23 mouse cellular contexts compared by ENCODE assay signal in the genomic region with DNA sequence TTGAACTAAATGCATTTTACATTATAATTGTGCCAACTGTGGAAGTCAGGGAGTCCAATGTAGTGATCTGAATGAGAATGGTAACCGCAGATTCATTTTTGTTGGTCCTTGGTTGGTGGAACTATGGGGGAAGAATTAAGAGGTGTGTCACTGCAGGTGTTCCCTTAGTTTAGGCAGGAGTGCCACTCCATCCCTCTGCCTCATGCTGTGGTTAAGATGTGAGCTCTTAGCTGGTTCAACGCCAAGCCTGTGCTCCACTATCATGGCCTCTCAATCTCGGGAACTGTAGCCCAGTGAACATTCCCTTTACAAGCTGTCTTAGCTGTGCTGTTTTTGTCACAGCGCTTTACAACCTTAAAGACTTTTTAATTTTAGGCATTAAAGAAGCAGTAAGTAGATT. TPM values are rescaled to one million over a fixed set of nuclear protein-coding genes. Genes with fewer than 3 reads are reported as not detected.
DNase-seq lines count a peak whose midpoint lies in the region; ATAC-seq lines count a peak whose summit lies in the region.
"Had no signal": no experiment of that assay in that cellular context is flagged by ENCODE, and none has a peak within 500 bp of the region (broad histone marks: within the 10 kb centered on the region; RNA-seq: fewer than 3 reads in every experiment).

No protein-coding gene starts in this region.

- no peaks in the 10 kb centered on the region for H3K4me1 ChIP-seq in kidney, embryonic 14.5 days (ENCODE audit: control insufficient read depth, insufficient read depth, low read length)
- H3K4me1 ChIP-seq: embryonic facial prominence, embryonic 12.5 days; embryonic facial prominence, embryonic 15.5 days; heart, embryonic 10.5 days; heart, embryonic 13.5 days; hindbrain, embryonic 12.5 days; hindbrain, embryonic 15.5 days had no signal

- ATAC-seq in kidney, embryonic 14.5 days (ENCODE audit: low FRiP score, low TSS enrichment): no peak
- ATAC-seq: CD4-positive, CD25-positive, alpha-beta regulatory T cell, adult 4 months; forebrain, embryonic 14.5 days; forebrain, postnatal 0 days had no signal

- no peak overlapping the region for H3K4me2 ChIP-seq in kidney, embryonic 14.5 days (replicated peaks; ENCODE audit: low read depth, low read length)
- H3K4me2 ChIP-seq: embryonic facial prominence, embryonic 12.5 days; embryonic facial prominence, embryonic 15.5 days; heart, embryonic 13.5 days; hindbrain, embryonic 12.5 days; hindbrain, embryonic 15.5 days had no signal

- peak; percentile 29 for DNase-seq in kidney, postnatal 10 days
- no peak for DNase-seq in kidney, adult 9 months
- DNase-seq in kidney, postnatal 4 days: peak; percentile 18 to 25
- peak; percentile 51 for DNase-seq in R1 (ENCODE audit: low read depth, low spot score)
- no peak for DNase-seq in ovary, postnatal 36 days (ENCODE audit: low spot score)
- DNase-seq: adrenal gland, postnatal 10 days; adrenal gland, postnatal 36 days; cerebellum, adult 11 months; cerebellum, adult 2 months; cerebellum, adult 9-11 months; forebrain, postnatal 0 days; gastrocnemius, postnatal 25 days; heart, adult 2 months; heart, postnatal 14 days had no signal

- H3K27ac ChIP-seq in kidney, embryonic 14.5 days (ENCODE audit: low read depth, low read length): no peak overlapping the region
- H3K27ac ChIP-seq: embryonic facial prominence, embryonic 12.5 days; embryonic facial prominence, embryonic 15.5 days; heart, adult 2 months; heart, embryonic 10.5 days; heart, embryonic 13.5 days; hindbrain, embryonic 12.5 days; hindbrain, embryonic 15.5 days had no signal

- 91% methylated on average over 4 of the region's 4 CpGs for WGBS in kidney, embryonic 14.5 days

- H3K9me3 ChIP-seq in kidney, embryonic 14.5 days (ENCODE audit: control insufficient read depth, low read length): no peaks in the 10 kb centered on the region
- H3K9me3 ChIP-seq: embryonic facial prominence, embryonic 12.5 days; embryonic facial prominence, embryonic 15.5 days; heart, embryonic 10.5 days; heart, embryonic 13.5 days; hindbrain, embryonic 12.5 days; hindbrain, embryonic 15.5 days had no signal

- H3K27me3 ChIP-seq in kidney, embryonic 14.5 days (ENCODE audit: control insufficient read depth, insufficient read depth, low read length): no peaks in the 10 kb centered on the region
- H3K27me3 ChIP-seq: embryonic facial prominence, embryonic 12.5 days; embryonic facial prominence, embryonic 15.5 days; heart, embryonic 13.5 days; hindbrain, embryonic 12.5 days; hindbrain, embryonic 15.5 days had no signal

- H3K36me3 ChIP-seq in kidney, embryonic 14.5 days (ENCODE audit: control insufficient read depth, insufficient read depth, low read length): peaks cover 35% of the 10 kb centered on the region

- H3K4me3 ChIP-seq in kidney, embryonic 14.5 days (ENCODE audit: low read length): no peak overlapping the region
- H3K4me3 ChIP-seq: embryonic facial prominence, embryonic 12.5 days; embryonic facial prominence, embryonic 15.5 days; heart, adult 2 months; heart, embryonic 10.5 days; heart, embryonic 13.5 days; hindbrain, embryonic 12.5 days; hindbrain, embryonic 15.5 days had no signal

- H3K9ac ChIP-seq in kidney, embryonic 14.5 days (ENCODE audit: low read depth, low read length): no peak overlapping the region
- H3K9ac ChIP-seq: embryonic facial prominence, embryonic 12.5 days; embryonic facial prominence, embryonic 15.5 days; forebrain, postnatal 0 days; heart, embryonic 13.5 days; hindbrain, embryonic 12.5 days; hindbrain, embryonic 15.5 days had no signal

RNA-seq across cellular contexts. Expression of gene Cmya5, which starts 18.8 kb away (rescaled TPM):
- polyA plus RNA-seq in kidney, embryonic 14.5 days (2014; fragmentation: Nextera tagmentation; extraction: Ambion mirVana): 0.04 and 0.07 TPM in 2 replicates

RNA-seq across cellular contexts. Expression of gene Tent2, which starts 28.9 kb away (rescaled TPM):
- 62.7 and 86.3 TPM in 2 replicates for polyA plus RNA-seq in kidney, embryonic 14.5 days (2014; fragmentation: Nextera tagmentation; extraction: Ambion mirVana)

Comparison
In these comparisons a context has a peak if more than half of its experiments do, and no peak if none do; other contexts are left out.
1. DNase-seq: peak in kidney, postnatal 10 days (single experiment), kidney, postnatal 4 days (2 of 2) and R1 (single experiment); none in kidney, adult 9 months (single experiment) and ovary, postnatal 36 days (single experiment).